Mouse (Mus musculus) CD4-positive helper T cell, adult 2 months (primary cell): Measurements from ENCODE around the gene Fam172a.
A peak's percentile ranks its signal among the peaks of the same experiment; 100 is the strongest.

ENCODE experiments used
- DNase-seq: peaks from one replicate; pipeline ENCODE4 v3.0.0-alpha.2; 2012; ENCODE audit warnings: low read depth, missing footprints, low spot score

The Fam172a gene

DNA sequence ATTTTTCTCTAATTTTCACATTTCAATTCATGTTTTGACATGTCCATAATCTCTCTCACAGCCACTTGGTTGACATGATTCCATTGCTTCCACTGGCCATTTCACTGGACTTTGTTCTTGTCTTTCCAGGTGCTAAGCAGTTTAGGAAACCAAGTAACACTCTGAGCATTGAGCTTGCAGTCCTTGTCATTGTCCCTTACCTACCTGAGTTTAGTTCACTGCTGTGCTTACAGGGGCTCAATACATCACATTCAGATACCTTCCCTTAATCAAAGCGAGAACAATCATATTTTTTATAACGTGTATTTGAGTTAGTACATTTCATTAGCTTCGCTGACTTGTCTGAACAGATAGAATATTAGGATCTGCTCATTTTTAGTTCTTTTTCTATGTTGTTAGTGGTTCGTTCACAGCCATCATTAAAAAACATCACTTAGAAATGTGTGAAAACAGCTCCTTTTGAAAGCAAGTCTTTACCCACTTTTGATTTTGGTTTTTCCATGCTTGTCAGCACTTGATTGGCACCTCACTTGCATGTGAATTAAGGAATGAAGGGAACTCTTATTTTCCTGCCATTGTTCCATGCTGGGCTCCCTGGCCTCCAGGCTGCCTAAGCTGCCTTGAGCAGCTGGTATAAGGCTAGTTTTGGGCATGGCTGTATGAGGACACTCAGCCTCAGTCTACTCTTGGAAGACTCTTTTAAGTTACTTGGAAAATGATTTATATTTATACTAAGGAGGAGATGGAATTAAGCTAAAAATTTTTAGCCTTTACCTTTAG lies 257.9 kb downstream of the Fam172a start:
- no peak for DNase-seq

DNA sequence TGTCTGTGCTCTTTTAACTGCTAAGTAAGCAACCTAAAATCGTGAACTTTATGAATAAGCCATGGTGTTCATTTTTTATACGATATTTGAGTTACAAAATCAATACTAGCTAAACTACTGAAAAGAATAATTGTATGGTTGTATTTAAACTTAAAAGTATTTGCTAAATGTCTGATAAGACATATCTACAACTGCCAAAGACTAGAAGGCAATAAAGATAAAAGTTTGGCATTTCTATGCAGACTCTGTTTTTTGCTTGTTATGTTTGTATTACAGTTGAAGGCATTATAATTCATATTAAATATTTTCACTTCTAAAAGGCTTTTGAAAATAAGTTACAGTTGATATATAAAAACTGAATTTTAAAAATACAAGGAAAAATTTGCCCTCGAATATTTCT lies 274.4 kb downstream of the Fam172a start:
- DNase-seq: no peak

- DNase-seq: no peak
Observed at GRCm38 (mm10) chr13:77977121-77977520, 275.3 kb downstream of the Fam172a start.

GRCm38 (mm10) chr13:77982105-77982851 lies 280.4 kb downstream of the Fam172a start:
- no peak for DNase-seq

- no peak for DNase-seq
Observed at GRCm38 (mm10) chr13:77982852-77983202, 281.0 kb downstream of the Fam172a start.

DNA sequence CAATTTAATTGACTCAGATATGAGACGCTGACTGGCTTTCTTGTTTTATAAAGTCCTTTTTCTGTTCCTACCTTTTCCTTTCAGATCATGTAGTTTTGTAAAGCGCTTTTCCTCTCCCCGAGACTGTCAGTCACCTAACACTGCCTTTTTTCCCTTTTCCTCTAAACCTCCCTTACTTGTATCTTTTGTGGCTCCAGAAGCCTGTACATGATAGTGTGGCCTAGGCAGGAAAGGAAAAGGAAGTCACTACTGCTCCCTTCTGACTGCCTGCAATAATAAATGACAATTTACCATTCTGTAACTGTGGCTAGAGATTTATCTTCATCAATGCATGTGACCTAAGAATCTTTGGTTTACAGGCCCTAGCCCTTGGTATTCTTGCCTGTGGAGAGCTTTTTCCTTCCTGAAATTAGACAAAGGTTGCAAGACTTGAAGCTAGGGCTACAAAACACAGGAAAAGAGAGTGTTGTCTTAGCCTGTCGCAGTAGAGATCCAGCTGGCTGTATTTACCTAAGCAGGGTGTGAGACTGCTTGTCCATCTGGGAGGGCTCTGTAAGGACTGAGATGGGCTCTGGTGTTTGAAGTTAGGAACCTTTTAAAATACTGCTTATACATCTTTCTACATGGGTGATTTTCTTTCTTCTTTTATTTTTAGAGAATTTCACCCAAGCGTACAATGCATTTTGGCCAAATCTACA lies 289.5 kb downstream of the Fam172a start:
- no peak for DNase-seq

DNA sequence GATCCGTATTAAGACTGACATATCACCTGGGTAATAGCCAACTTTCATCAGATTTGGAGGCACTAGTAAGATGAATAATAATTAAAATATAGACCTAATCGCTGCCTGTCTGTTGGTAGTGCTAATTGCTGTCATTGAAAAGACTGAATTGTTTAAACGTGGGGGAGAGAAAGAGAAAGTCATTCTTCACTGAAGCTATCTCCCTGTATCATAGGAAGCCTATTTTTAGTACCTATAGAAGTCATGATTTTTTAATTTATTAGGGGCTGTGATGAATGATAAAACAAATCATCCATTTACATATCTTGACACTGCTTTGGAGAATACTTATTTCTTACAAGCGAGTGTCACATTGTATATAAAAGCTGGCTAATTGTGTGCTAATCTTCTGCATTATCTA lies 302.8 kb downstream of the Fam172a start:
- DNase-seq: no peak

DNA sequence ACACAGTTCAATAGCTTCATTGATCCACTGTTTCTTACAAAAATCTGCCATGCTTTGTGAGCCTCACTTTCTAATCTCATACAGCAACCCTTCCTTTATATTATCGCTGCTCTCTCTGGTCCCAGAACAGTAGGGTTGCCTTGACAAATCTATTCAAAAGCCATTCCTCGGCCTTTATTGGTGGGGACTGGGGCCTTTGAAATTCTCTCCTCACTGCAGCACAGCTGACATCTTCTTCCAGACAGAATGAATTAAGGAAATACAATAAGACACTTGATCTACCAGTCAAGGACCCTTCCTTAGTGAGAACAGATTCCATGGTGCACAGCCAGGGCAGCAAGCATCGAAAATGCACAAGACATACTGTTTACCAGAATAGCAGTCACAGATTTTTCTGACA lies 303.5 kb downstream of the Fam172a start:
- no peak for DNase-seq

GRCm38 (mm10) chr13:78010176-78010575 lies 308.3 kb downstream of the Fam172a start:
- no peak for DNase-seq

- DNase-seq: peak; percentile 10
Observed at GRCm38 (mm10) chr13:78024683-78025294, 323.0 kb downstream of the Fam172a start, which contains the start of gene Pou5f2. Pou5f2 (plus strand) TSS chr13:78024902.

GRCm38 (mm10) chr13:78032821-78033220 lies 331.0 kb downstream of the Fam172a start:
- DNase-seq: no peak

DNA sequence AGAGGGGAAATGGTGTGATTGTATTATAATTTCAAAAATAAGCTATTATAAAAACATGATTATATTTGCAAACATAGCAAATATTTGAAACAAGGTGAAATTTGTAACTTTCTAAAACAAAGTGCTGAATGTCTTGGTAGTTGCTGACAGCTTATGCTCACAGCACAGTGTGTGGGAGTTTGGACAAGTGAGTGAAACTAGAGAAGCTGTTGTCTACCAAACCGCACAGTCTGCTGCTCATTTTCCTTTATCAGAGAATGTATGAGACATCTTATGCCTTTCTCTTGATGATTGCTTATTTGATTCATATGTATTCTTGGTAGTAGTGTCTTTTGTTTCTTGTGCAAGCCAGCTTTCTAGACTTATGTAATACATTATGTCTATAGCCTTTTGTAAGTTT lies 335.4 kb downstream of the Fam172a start:
- DNase-seq: no peak

- no peak for DNase-seq
Observed at GRCm38 (mm10) chr13:78043203-78043602, 341.4 kb downstream of the Fam172a start.

DNA sequence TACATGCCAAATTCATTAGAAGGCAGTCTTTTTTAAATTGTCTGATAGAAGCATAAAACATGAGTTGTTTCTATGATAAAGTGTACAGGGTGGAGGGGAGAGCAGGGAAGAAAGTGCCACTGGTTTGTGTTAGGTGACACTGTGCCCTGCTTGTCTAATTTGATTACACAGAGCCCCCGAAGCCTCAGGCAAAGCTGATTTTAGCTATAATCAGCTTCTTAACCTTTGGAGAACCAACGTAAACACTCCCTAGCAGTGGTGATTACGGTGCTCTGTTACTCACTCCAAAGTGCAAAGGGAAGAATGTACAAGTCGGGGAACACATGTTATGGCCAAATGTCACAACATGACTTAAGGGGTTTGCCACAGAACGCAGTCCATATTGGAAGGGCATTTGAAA lies 343.3 kb downstream of the Fam172a start:
- no peak for DNase-seq

DNA sequence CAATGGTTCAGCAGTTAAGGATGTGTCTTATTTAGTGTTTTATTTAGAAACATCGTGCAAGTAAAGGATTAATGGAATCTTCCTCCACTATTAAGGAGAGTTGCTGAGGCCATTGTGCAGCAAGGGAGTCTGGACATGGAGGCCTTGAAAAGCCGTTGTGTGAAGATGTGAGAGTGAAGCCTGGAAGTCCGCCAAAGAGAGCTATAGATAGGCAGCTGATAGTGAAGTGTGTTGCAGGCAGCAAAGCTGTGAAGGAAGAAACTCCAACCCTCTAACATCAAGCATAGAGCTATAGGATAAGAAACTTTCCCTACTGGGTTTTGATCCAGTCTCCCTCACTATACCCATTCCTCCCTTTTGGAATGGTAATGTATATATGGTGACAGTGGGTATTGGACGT lies 385.9 kb downstream of the Fam172a start:
- DNase-seq: no peak

DNA sequence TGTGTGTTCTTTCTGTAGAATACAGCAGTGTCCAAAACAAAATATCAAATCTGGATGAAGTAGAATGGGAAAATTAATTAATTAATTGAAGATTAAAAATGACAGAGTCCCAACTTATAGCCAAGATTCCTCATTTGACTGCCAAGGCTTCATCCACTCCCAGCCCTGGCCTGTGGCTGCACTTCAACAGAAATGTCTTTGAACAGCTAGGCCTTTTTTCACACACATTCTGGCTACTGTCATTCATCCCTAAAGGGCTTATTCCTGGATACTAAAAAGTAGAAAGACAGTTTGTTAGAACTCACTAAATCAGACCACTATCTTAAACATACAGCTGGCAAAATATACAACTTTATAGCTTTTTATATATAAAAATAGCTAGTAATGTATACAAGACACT lies 388.9 kb downstream of the Fam172a start:
- DNase-seq: no peak

- no peak for DNase-seq
Observed at GRCm38 (mm10) chr13:78091949-78092348, 390.1 kb downstream of the Fam172a start.

- no peak for DNase-seq
Observed at GRCm38 (mm10) chr13:78094352-78094751, 392.5 kb downstream of the Fam172a start.

- DNase-seq: no peak
Observed at GRCm38 (mm10) chr13:78095071-78095973, 393.5 kb downstream of the Fam172a start.

DNA sequence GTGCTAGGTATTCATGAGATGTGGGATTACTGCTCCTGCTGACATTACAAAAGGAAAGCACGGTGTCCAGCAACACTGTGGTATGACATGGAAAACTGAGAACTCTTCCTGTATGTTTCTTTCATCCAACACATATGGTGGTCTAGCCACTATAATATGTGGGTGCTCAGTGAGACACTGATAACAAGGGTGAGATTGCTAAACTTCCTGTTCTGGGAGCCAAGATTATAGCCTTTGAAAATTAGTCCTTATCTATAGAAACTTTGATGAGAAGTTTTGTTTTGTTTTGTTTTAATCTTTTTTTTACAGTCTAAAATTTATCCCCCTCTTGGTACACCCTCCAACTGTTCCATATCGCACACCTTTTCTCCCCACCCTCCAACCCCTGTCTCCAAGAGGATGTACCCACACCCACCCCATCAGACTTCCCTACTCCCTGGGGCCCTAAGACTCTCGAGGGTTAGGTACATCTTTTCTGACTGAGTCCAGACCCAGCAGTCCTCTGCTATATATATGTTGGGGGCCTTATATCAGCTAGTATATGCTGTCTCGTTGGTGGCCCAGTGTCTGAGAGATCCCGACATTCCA lies 397.1 kb downstream of the Fam172a start:
- DNase-seq: no peak
